Mouse (Mus musculus) lung, embryonic 16.5 days (tissue): Measurements from ENCODE around the gene Pxk. TPM values are rescaled to one million over a fixed set of nuclear protein-coding genes. Genes with fewer than 3 reads are reported as not detected.
"Not testable (repeated sequence)": the region's sequence is repeated elsewhere in the genome, so short reads cannot be mapped to it uniquely, and the experiment has no call there.

Source experiments
- ATAC-seq: fragments of 200-750 bp; cut with Nextera tagmentation; 2 replicates; pipeline ENCODE4 v1.8.0; 2017; ENCODE audit warnings: low read depth, mild to moderate bottlenecking, moderate library complexity
- H3K27ac ChIP-seq: fragments of 300-500 bp; sonication (generic); 2 replicates; pipeline ENCODE4 v1.5.1; 2014; ENCODE audit warnings: mild to moderate bottlenecking, control low read depth, low read length
- H3K27me3 ChIP-seq: fragments of 300-500 bp; sonication (generic); 2 replicates; pipeline ENCODE4 v1.6.1; 2014; ENCODE audit warnings: low read depth, low read length, mixed read lengths; ENCODE audit not compliant: control insufficient read depth, insufficient read depth
- H3K36me3 ChIP-seq: fragments of 300-500 bp; sonication (generic); 2 replicates; pipeline ENCODE4 v1.6.1; 2014; ENCODE audit warnings: low read length; ENCODE audit not compliant: control insufficient read depth, insufficient read depth
- H3K4me1 ChIP-seq: fragments of 300-500 bp; sonication (generic); replicated peaks from 2 replicates; pipeline ENCODE4 v1.6.1; 2014; ENCODE audit warnings: low read length, mixed read lengths; ENCODE audit not compliant: control insufficient read depth, insufficient read depth
- H3K4me2 ChIP-seq: fragments of 300-500 bp; sonication (generic); 2 replicates; pipeline ENCODE4 v1.6.1; 2014; ENCODE audit warnings: low read depth, low read length, control low read depth
- H3K4me3 ChIP-seq: fragments of 300-500 bp; sonication (generic); 2 replicates; pipeline ENCODE4 v1.5.1; 2014; ENCODE audit warnings: mild to moderate bottlenecking, low read length, control low read depth
- H3K9ac ChIP-seq: fragments of 300-500 bp; sonication (generic); 2 replicates; pipeline ENCODE4 v1.6.1; 2014; ENCODE audit warnings: low read length, control low read depth
- H3K9me3 ChIP-seq: fragments of 300-500 bp; sonication (generic); 2 replicates; pipeline ENCODE4 v1.6.1; 2016; ENCODE audit warnings: low read length; ENCODE audit not compliant: control insufficient read depth
- WGBS: fragments of 180-500 bp; shearing (Covaris S2); extraction: QIAGEN DNeasy Blood & Tissue Kit; methylation state at CpG from one replicate; pipeline ENCODE4 v1.1.7; 2014; 5-methylcytosine and 5-hydroxymethylcytosine counted together
- polyA plus RNA-seq: library from polyadenylated mRNA; unstranded; fragments of >200 nt; fragmentation: Nextera tagmentation; extraction: Ambion mirVana; gene quantifications from 2 replicates; pipeline ENCODE4 v1.2.1, GENCODE M21; 2015

Pxk gene
- polyA plus RNA-seq, 1 experiment from 2014 or later, result 41.5 TPM

- ATAC-seq, result no peak
- Histone ChIP-seq H3K36me3 (peaks cover 4% of the 10 kb centered on the region; the same call in 1 of the 2 replicates), H3K9me3 (no peaks in the 10 kb centered on the region), H3K9ac (no peak overlapping the region), H3K4me3 (no peak overlapping the region), H3K4me2 (no peak overlapping the region), H3K4me1 (no peaks in the 10 kb centered on the region), H3K27me3 (no peaks in the 10 kb centered on the region), H3K27ac (no peak overlapping the region)
- WGBS, result 98% methylated on average over 5 of the region's 5 CpGs
These were observed 53.7 kb downstream of the Pxk start for GRCm38 (mm10) chr14:8151757-8152156.

GRCm38 (mm10) chr14:8154072-8154471 lies 56.1 kb downstream of the Pxk start:
- H3K27ac ChIP-seq, result no peak overlapping the region
- H3K4me2 ChIP-seq, result no peak overlapping the region
- no peaks in the 10 kb centered on the region for H3K4me1 ChIP-seq
- H3K9me3 ChIP-seq, result no peaks in the 10 kb centered on the region
- H3K9ac ChIP-seq, result no peak overlapping the region
- H3K27me3 ChIP-seq, result no peaks in the 10 kb centered on the region
- WGBS, result 71% methylated on average over 3 of the region's 3 CpGs
- ATAC-seq, result no peak
- peaks cover 4% of the 10 kb centered on the region; the same call in 1 of the 2 replicates for H3K36me3 ChIP-seq
- no peak overlapping the region for H3K4me3 ChIP-seq

- H3K36me3 ChIP-seq, result peaks cover 8% of the 10 kb centered on the region
- H3K9ac ChIP-seq, result no peak overlapping the region
- H3K27ac ChIP-seq, result no peak overlapping the region
- H3K4me3 ChIP-seq, result no peak overlapping the region
- no peaks in the 10 kb centered on the region for H3K27me3 ChIP-seq
- H3K4me1 ChIP-seq, result no peaks in the 10 kb centered on the region
- 34% methylated on average over 3 of the region's 3 CpGs for WGBS
- no peaks in the 10 kb centered on the region for H3K9me3 ChIP-seq
- ATAC-seq, result no peak
- H3K4me2 ChIP-seq, result no peak overlapping the region
These were observed 58.9 kb downstream of the Pxk start for GRCm38 (mm10) chr14:8156947-8157346.

- H3K4me1 ChIP-seq, result no peaks in the 10 kb centered on the region
- H3K27ac ChIP-seq, result no peak overlapping the region
- peaks cover 5% of the 10 kb centered on the region for H3K36me3 ChIP-seq
- no peak overlapping the region for H3K4me3 ChIP-seq
- WGBS, result 88% methylated on average over 3 of the region's 3 CpGs
- H3K27me3 ChIP-seq, result no peaks in the 10 kb centered on the region
- no peak for ATAC-seq
- no peak overlapping the region for H3K9ac ChIP-seq
- H3K4me2 ChIP-seq, result no peak overlapping the region
- H3K9me3 ChIP-seq, result no peaks in the 10 kb centered on the region
These were observed 60.7 kb downstream of the Pxk start for GRCm38 (mm10) chr14:8158721-8159120.

DNA sequence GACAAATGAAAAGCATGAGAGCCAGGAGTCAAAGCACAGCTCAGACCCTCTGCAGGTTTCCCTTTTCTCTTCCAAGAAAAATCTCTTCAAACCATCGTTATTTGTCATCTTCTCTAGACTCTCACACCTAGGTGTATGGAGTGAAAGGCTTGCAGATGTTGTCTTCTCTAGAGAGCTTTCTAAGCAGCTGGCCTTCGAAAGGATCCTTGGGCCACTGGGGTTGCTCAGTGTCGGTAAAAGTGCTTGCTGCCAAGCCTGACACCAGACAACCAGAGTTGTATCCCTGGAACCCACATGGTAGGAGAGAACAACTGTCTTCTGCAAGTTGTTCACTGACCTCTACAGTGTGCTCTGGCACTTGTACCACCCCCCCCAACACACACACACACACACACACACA lies 61.1 kb downstream of the Pxk start:
- H3K9ac ChIP-seq, result no peak overlapping the region
- H3K9me3 ChIP-seq, result no peaks in the 10 kb centered on the region
- H3K4me1 ChIP-seq, result no peaks in the 10 kb centered on the region
- no peak overlapping the region for H3K4me3 ChIP-seq
- H3K36me3 ChIP-seq, result peaks cover 5% of the 10 kb centered on the region
- WGBS, result 88% methylated on average over 3 of the region's 3 CpGs
- no peak overlapping the region for H3K4me2 ChIP-seq
- no peaks in the 10 kb centered on the region for H3K27me3 ChIP-seq
- ATAC-seq, result no peak
- no peak overlapping the region for H3K27ac ChIP-seq

GRCm38 (mm10) chr14:8161777-8162176 lies 63.8 kb downstream of the Pxk start:
- Histone ChIP-seq H3K4me2 (no peak overlapping the region), H3K9ac (no peak overlapping the region), H3K27me3 (no peaks in the 10 kb centered on the region), H3K4me3 (no peak overlapping the region), H3K9me3 (no peaks in the 10 kb centered on the region), H3K36me3 (peaks cover 23% of the 10 kb centered on the region), H3K27ac (no peak overlapping the region), H3K4me1 (no peaks in the 10 kb centered on the region)
- 78% methylated on average over 2 of the region's 2 CpGs for WGBS
- no peak for ATAC-seq

GRCm38 (mm10) chr14:8164463-8164862 lies 66.5 kb downstream of the Pxk start:
- Histone ChIP-seq H3K4me2 (no peak overlapping the region), H3K4me3 (no peak overlapping the region), H3K36me3 (peaks cover 45% of the 10 kb centered on the region), H3K9me3 (no peaks in the 10 kb centered on the region), H3K9ac (no peak overlapping the region), H3K4me1 (no peaks in the 10 kb centered on the region), H3K27me3 (no peaks in the 10 kb centered on the region), H3K27ac (no peak overlapping the region)
- 76% methylated on average over 7 of the region's 7 CpGs for WGBS
- no peak for ATAC-seq

GRCm38 (mm10) chr14:8172507-8173410 lies 74.7 kb downstream of the Pxk start, which contains the start of gene Pdhb:
TSS of gene Pdhb (minus strand) at chr14:8173025.
- H3K27me3 ChIP-seq, result no peaks in the 10 kb centered on the region
- WGBS, result under 1% methylated on average over 59 of the region's 64 CpGs
- peaks cover 8% of the 10 kb centered on the region for H3K4me1 ChIP-seq
- no peaks in the 10 kb centered on the region for H3K9me3 ChIP-seq
- peaks cover 20% of the 10 kb centered on the region for H3K36me3 ChIP-seq
- H3K9ac ChIP-seq, result peak within 1 kb of the TSS; percentile 97
- peak; percentile 100 for ATAC-seq
- peak within 1 kb of the TSS; percentile 91 for H3K4me2 ChIP-seq
- H3K4me3 ChIP-seq, result peak within 1 kb of the TSS; percentile 98
- peak within 1 kb of the TSS; percentile 79 for H3K27ac ChIP-seq

- not testable (repeated sequence) for H3K27me3 ChIP-seq, ATAC-seq, H3K9me3 ChIP-seq, H3K4me1 ChIP-seq
- Histone ChIP-seq H3K9ac (peak overlapping the region; percentile 67), H3K36me3 (peaks cover 12% of the 10 kb centered on the region), H3K4me3 (peak overlapping the region; percentile 98), H3K4me2 (peak overlapping the region; percentile 91), H3K27ac (peak overlapping the region; percentile 71)
- WGBS, result 20% methylated on average over 5 of the region's 7 CpGs
These were observed 75.7 kb downstream of the Pxk start for GRCm38 (mm10) chr14:8173542-8174250.
